Mouse (Mus musculus) lung, embryonic 15.5 days (tissue): Measurements from ENCODE around the gene Wrnip1. TPM values are rescaled to one million over a fixed set of nuclear protein-coding genes. Genes with fewer than 3 reads are reported as not detected.
A peak's percentile ranks its signal among the peaks of the same experiment; 100 is the strongest.

Experiments used
- ATAC-seq: fragments of 200-750 bp; cut with Nextera tagmentation; 2 replicates; pipeline ENCODE4 v1.8.0; 2017; ENCODE audit warnings: moderate number of reproducible peaks, borderline replicate concordance; ENCODE audit not compliant: low FRiP score, low TSS enrichment; ENCODE audit errors: extremely low read depth
- H3K27ac ChIP-seq: fragments of 300-500 bp; sonication (generic); 2 replicates; pipeline ENCODE4 v1.5.1; 2015; ENCODE audit warnings: moderate library complexity, mild to moderate bottlenecking, inconsistent platforms
- H3K27me3 ChIP-seq: fragments of 300-500 bp; sonication (generic); 2 replicates; pipeline ENCODE4 v1.6.1; 2015; ENCODE audit warnings: inconsistent platforms
- H3K36me3 ChIP-seq: fragments of 300-500 bp; sonication (generic); 2 replicates; pipeline ENCODE4 v1.6.1; 2015; ENCODE audit warnings: inconsistent platforms
- H3K4me1 ChIP-seq: fragments of 300-500 bp; sonication (generic); 2 replicates; pipeline ENCODE4 v1.6.1; 2015; ENCODE audit warnings: inconsistent platforms
- H3K4me2 ChIP-seq: fragments of 300-500 bp; sonication (generic); 2 replicates; pipeline ENCODE4 v1.6.1; 2015; ENCODE audit warnings: inconsistent platforms, mild to moderate bottlenecking, moderate library complexity
- H3K4me3 ChIP-seq: fragments of 300-500 bp; sonication (generic); 2 replicates; pipeline ENCODE4 v1.5.1; 2015; ENCODE audit warnings: mild to moderate bottlenecking, inconsistent platforms
- H3K9ac ChIP-seq: fragments of 300-500 bp; sonication (generic); 2 replicates; pipeline ENCODE4 v1.6.1; 2015; ENCODE audit warnings: inconsistent platforms
- H3K9me3 ChIP-seq: fragments of 300-500 bp; sonication (generic); 2 replicates; pipeline ENCODE4 v1.6.1; 2016; ENCODE audit warnings: inconsistent platforms
- WGBS: fragments of 180-500 bp; shearing (Covaris S2); methylation state at CpG from one replicate; pipeline ENCODE4 v1.1.7; 2015; 5-methylcytosine and 5-hydroxymethylcytosine counted together
- polyA plus RNA-seq: library from polyadenylated mRNA; unstranded; fragments of >200 nt; fragmentation: Nextera tagmentation; extraction: Ambion mirVana; gene quantifications from 2 replicates; pipeline ENCODE4 v1.2.1, GENCODE M21; 2015

Gene Wrnip1
- polyA plus RNA-seq, 1 experiment from 2014 or later: 29.9 TPM

DNA sequence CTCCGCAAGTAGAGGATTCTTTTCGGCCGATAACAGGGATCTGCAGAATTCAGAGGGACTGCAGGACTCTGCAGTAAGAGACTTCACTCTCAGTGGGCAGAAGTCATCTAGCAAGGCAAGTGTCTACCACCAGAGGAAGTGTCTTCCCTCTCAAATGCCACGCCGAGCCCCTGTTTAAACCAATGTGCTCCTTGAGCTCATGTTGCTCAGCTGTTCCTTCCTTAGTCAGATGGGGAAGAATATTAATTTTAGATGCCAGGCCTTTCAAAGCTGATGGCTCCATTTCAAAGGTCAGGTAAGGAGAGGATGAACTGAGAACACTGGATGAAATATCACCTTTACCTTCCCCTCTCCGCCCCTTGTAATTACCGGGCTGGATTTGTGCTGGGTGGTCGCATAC, 18.0 kb upstream of the Wrnip1 start, which contains the start of gene Mylk4:
TSS of gene Mylk4 (minus strand) at position 139 of the 400 bp plus-strand sequence.
- no peaks in the 10 kb centered on the region for H3K4me1 ChIP-seq
- WGBS: 70% methylated on average over 8 of the region's 8 CpGs
- ATAC-seq: no peak
- no peak within 1 kb of the TSS for H3K9ac ChIP-seq
- no peak within 1 kb of the TSS for H3K4me3 ChIP-seq
- H3K27ac ChIP-seq: no peak within 1 kb of the TSS
- H3K9me3 ChIP-seq: no peaks in the 10 kb centered on the region
- no peak within 1 kb of the TSS for H3K4me2 ChIP-seq
- no peaks in the 10 kb centered on the region for H3K36me3 ChIP-seq
- no peaks in the 10 kb centered on the region for H3K27me3 ChIP-seq

GRCm38 (mm10) chr13:32787584-32787983, 14.3 kb upstream of the Wrnip1 start:
- Histone ChIP-seq H3K36me3 (no peaks in the 10 kb centered on the region), H3K9me3 (no peaks in the 10 kb centered on the region), H3K27ac (no peak overlapping the region), H3K9ac (no peak overlapping the region), H3K4me1 (no peaks in the 10 kb centered on the region), H3K4me2 (no peak overlapping the region), H3K4me3 (no peak overlapping the region), H3K27me3 (no peaks in the 10 kb centered on the region)
- ATAC-seq: no peak
- 33% methylated on average over 2 of the region's 2 CpGs for WGBS

- no peaks in the 10 kb centered on the region for H3K9me3 ChIP-seq
- H3K4me1 ChIP-seq: no peaks in the 10 kb centered on the region
- H3K4me2 ChIP-seq: no peak overlapping the region
- WGBS: 75% methylated on average over 4 of the region's 4 CpGs
- ATAC-seq: no peak
- H3K4me3 ChIP-seq: no peak overlapping the region
- no peaks in the 10 kb centered on the region for H3K27me3 ChIP-seq
- no peak overlapping the region for H3K27ac ChIP-seq
- no peaks in the 10 kb centered on the region for H3K36me3 ChIP-seq
- no peak overlapping the region for H3K9ac ChIP-seq
These were observed 12.1 kb upstream of the Wrnip1 start for GRCm38 (mm10) chr13:32789781-32790180.

DNA sequence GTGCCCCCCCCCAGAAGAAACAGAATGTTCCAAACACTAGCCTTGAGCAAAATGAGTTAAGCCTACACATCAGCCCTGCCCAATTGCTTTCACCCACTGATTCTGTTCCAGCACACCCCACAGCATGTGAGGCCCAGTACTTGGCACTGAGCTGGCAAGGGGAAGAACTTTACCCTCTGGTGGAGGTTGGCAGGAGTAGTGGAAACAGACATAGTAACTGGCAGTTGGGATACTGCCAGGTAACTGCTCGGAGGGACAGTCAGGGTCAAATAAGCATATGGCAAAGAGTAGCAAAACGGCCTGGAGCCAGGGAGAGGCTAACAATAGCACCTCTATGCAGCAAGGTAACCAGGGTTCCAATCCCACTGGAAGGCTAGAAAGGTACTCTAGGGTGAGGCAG, 7.2 kb upstream of the Wrnip1 start:
- Histone ChIP-seq H3K4me1 (no peaks in the 10 kb centered on the region), H3K9me3 (no peaks in the 10 kb centered on the region), H3K4me3 (no peak overlapping the region), H3K36me3 (no peaks in the 10 kb centered on the region), H3K27ac (no peak overlapping the region), H3K9ac (no peak overlapping the region), H3K27me3 (no peaks in the 10 kb centered on the region), H3K4me2 (no peak overlapping the region)
- ATAC-seq: no peak
- 46% methylated on average over 2 of the region's 2 CpGs for WGBS

- H3K9me3 ChIP-seq: no peaks in the 10 kb centered on the region
- H3K4me2 ChIP-seq: no peak overlapping the region
- ATAC-seq: no peak
- no peak overlapping the region for H3K4me3 ChIP-seq
- no peak overlapping the region for H3K27ac ChIP-seq
- no peaks in the 10 kb centered on the region for H3K27me3 ChIP-seq
- no peak overlapping the region for H3K9ac ChIP-seq
- 82% methylated on average over 5 of the region's 5 CpGs for WGBS
- no peaks in the 10 kb centered on the region for H3K4me1 ChIP-seq
- no peaks in the 10 kb centered on the region for H3K36me3 ChIP-seq
These were observed 6.7 kb upstream of the Wrnip1 start for GRCm38 (mm10) chr13:32795166-32795565.

DNA sequence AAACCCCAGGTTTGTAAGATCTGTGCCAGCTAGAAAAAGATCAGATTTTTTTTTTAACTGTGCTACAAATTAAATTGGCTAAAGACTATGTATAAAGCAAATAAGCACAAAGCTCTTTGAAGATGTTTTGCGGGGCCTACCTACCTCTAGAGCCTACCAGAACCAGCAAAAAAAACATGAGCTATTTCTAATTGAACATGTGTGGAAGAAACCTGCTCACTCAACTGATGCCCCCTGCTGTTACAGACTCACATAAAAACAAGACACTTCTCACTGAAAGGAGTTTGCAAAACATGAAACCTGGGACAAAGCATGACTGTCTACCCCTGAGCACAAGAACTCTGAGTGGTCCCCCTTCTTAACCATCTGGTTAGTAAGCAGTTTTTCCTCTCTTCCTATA, 4.8 kb upstream of the Wrnip1 start:
- WGBS: 87% methylated on average over 1 of the region's 1 CpGs
- no peaks in the 10 kb centered on the region for H3K27me3 ChIP-seq
- H3K4me3 ChIP-seq: no peak overlapping the region
- ATAC-seq: no peak
- no peak overlapping the region for H3K4me2 ChIP-seq
- no peak overlapping the region for H3K9ac ChIP-seq
- no peaks in the 10 kb centered on the region for H3K36me3 ChIP-seq
- H3K27ac ChIP-seq: no peak overlapping the region
- H3K4me1 ChIP-seq: peaks cover 5% of the 10 kb centered on the region
- H3K9me3 ChIP-seq: no peaks in the 10 kb centered on the region

DNA sequence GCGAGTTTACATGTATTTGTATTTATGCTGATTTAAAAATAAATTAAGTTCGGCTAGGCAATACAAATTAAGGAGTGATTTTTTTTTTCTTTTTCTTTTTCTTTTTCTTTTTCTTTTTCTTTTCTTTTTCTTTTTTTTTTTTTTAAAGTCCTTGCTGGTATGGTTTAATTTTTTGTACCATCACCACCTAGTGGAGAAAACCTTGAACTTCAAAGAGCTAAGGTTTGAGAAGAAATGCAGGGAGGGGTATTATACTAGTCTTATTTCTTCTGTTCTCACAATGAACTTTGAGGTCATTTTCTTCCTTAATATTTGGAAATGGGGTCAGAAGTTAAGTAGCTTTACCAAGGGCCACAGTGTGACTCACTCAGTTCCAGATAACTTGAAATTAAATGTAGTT, 2.7 kb upstream of the Wrnip1 start:
- Histone ChIP-seq H3K4me1 (peaks cover 18% of the 10 kb centered on the region), H3K9ac (no peak overlapping the region), H3K27ac (no peak overlapping the region), H3K36me3 (no peaks in the 10 kb centered on the region), H3K4me3 (no peak overlapping the region), H3K27me3 (no peaks in the 10 kb centered on the region), H3K4me2 (no peak overlapping the region), H3K9me3 (no peaks in the 10 kb centered on the region)
- 41% methylated on average over 2 of the region's 2 CpGs for WGBS
- no peak for ATAC-seq

DNA sequence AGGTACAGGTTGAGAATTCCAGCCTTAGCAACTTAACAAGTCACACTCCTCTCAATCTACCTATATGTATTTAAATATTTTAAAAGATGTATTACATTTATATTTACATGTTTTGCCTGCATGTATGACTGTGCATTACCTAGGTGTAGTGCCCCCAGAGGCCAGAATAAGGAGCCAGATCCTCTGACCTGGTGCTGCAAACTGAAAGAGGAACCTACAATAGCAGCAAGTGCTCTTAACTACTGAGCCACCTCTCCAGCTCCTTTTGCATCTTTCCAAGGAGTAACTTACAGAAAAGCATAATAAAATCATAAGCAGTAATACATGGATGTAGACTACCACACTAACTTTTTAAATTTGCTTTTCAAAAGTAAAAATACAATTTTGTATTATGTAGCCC, 979 bp upstream of the Wrnip1 start:
- Histone ChIP-seq H3K4me3 (peak overlapping the region; percentile 83; the same call in 1 of the 2 replicates), H3K9me3 (no peaks in the 10 kb centered on the region), H3K4me2 (peak overlapping the region; percentile 90), H3K4me1 (peaks cover 21% of the 10 kb centered on the region), H3K9ac (no peak overlapping the region), H3K27me3 (no peaks in the 10 kb centered on the region), H3K27ac (no peak overlapping the region), H3K36me3 (no peaks in the 10 kb centered on the region)
- no peak for ATAC-seq

DNA sequence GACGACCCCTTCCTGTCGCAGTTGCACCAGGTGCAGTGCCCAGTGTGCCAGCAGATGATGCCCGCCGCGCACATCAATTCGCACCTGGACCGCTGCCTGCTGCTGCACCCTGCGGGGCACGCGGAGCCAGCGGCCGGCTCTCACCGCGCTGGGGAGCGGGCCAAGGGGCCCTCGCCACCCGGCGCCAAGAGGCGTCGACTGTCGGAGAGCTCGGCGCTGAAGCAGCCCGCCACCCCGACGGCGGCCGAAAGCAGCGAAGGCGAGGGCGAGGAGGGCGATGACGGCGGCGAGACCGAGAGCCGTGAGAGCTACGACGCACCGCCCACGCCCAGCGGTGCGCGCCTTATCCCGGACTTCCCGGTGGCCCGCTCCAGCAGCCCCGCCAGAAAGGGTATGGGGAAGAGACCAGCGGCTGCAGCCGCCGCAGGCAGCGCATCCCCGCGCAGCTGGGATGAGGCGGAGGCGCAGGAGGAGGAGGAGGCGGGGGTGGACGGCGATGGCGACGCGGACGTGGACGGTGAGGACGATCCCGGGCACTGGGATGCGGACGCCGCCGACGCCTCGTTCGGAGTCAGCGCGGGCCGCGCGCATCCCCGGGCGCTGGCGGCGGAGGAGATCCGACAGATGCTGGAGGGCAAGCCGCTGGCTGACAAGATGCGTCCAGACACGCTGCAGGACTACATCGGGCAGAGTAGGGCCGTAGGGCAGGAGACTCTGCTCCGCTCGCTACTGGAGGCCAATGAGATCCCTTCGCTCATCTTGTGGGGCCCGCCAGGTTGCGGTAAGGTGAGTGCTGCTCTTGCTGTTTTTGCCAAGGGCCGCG, 632 bp downstream of the Wrnip1 start, which contains the start of gene D930007J09Rik:
TSS of gene D930007J09Rik (minus strand) at position 591 of the 823 bp plus-strand sequence.
- peaks cover 21% of the 10 kb centered on the region for H3K4me1 ChIP-seq

GRCm38 (mm10) chr13:32803701-32804345, 2.0 kb downstream of the Wrnip1 start:
- ATAC-seq: no peak
- Histone ChIP-seq H3K4me1 (peaks cover 21% of the 10 kb centered on the region), H3K4me2 (peak overlapping the region; percentile 90), H3K9ac (peak overlapping the region; percentile 79; the same call in 1 of the 2 replicates), H3K27ac (no peak overlapping the region), H3K4me3 (peak overlapping the region; percentile 83), H3K9me3 (no peaks in the 10 kb centered on the region), H3K27me3 (no peaks in the 10 kb centered on the region), H3K36me3 (peaks cover 18% of the 10 kb centered on the region)
- WGBS: 73% methylated on average over 4 of the region's 4 CpGs

More for the DNA sequence above, 632 bp downstream of the Wrnip1 start, which contains the start of gene D930007J09Rik:
- peak within 1 kb of the TSS; percentile 83 for H3K4me3 ChIP-seq
- under 1% methylated on average over 95 of the region's 95 CpGs for WGBS
- peaks cover 12% of the 10 kb centered on the region for H3K36me3 ChIP-seq
- peak; percentile 63 for ATAC-seq
- H3K4me2 ChIP-seq: peak within 1 kb of the TSS; percentile 90
- no peaks in the 10 kb centered on the region for H3K9me3 ChIP-seq
- peak within 1 kb of the TSS; percentile 49 for H3K27ac ChIP-seq
- H3K27me3 ChIP-seq: no peaks in the 10 kb centered on the region
- H3K9ac ChIP-seq: peak within 1 kb of the TSS; percentile 79

- no peak overlapping the region for H3K4me3 ChIP-seq
- WGBS: 82% methylated on average over 7 of the region's 7 CpGs
- no peak for ATAC-seq
These were observed 5.0 kb downstream of the Wrnip1 start for GRCm38 (mm10) chr13:32806820-32807219.

GRCm38 (mm10) chr13:32807624-32808023, 5.8 kb downstream of the Wrnip1 start:
- Histone ChIP-seq H3K4me3 (no peak overlapping the region), H3K4me1 (peaks cover 16% of the 10 kb centered on the region)

More at GRCm38 (mm10) chr13:32806820-32807219, 5.0 kb downstream of the Wrnip1 start:
- H3K27ac ChIP-seq: no peak overlapping the region
- peaks cover 30% of the 10 kb centered on the region for H3K36me3 ChIP-seq
- peaks cover 16% of the 10 kb centered on the region for H3K4me1 ChIP-seq
- H3K9ac ChIP-seq: no peak overlapping the region
- H3K27me3 ChIP-seq: no peaks in the 10 kb centered on the region
- no peaks in the 10 kb centered on the region for H3K9me3 ChIP-seq
- no peak overlapping the region for H3K4me2 ChIP-seq

More at GRCm38 (mm10) chr13:32807624-32808023, 5.8 kb downstream of the Wrnip1 start:
- Histone ChIP-seq H3K36me3 (peaks cover 33% of the 10 kb centered on the region), H3K27me3 (no peaks in the 10 kb centered on the region), H3K27ac (no peak overlapping the region), H3K4me2 (no peak overlapping the region), H3K9ac (no peak overlapping the region), H3K9me3 (no peaks in the 10 kb centered on the region)
- no peak for ATAC-seq
- WGBS: 88% methylated on average over 3 of the region's 3 CpGs
